Mouse (Mus musculus): Measurements from ENCODE around the gene Vat1l. TPM values are rescaled to one million over a fixed set of nuclear protein-coding genes. Genes with fewer than 3 reads are reported as not detected.

The Vat1l gene
- 1.2 and 1.4 TPM in 2 replicates for polyA plus RNA-seq (2012; rRNA removed)

DNA sequence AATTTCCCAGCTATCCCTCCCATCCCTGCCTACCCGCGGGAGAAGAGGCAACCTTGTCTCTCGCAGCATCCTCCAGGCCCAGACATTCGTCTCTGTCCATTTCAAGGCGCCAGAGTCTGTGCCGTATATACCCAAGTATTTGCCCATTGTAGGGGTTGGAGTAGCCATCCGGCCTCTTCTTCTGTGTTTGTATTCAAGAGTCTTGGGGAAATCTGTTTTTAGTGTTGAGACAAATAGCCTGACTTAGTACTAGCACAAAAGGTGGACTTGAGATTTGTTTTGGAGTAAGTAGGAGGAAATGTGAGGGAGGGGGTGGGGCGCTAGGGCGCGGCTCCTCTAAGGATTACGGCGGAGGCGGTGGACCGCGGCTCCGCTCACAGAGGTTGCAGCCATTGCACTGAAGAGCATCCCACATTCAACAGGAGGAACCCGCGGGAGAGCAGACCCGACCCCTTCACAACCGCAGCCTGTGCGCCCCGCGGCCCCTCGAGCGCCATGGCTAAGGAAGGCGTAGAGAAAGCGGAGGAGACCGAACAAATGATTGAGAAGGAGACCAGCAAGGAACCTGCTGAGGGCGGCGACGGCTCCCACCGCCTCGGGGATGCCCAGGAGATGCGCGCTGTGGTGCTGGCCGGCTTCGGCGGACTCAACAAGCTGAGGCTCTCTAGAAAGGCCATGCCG, at the start of gene Vat1l:
Vat1l (plus strand) TSS at position 392 of the 681 bp plus-strand sequence.
- DNase-seq (ENCODE audit: low spot score): no peak

DNA sequence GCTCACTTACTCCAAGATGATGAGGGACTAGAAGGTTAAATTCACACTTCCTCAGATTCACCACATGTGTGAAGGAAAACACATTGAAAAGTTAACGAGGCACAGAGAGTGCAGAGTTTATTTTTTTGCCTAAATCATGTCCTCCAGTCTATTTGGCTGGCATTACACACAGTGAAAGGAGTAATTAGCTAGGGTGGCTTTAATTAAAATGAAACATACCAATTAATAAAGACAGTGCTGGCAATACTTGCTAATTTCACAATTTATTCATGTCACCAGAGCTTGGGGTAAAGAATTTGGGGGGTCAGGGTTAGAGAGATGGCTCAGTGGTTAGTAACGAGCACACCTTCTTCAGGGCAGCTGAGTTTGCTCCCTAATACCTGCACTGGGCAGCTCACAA, 46.8 kb upstream of the Vat1l start:
- no peak for DNase-seq (ENCODE audit: low spot score)

DNA sequence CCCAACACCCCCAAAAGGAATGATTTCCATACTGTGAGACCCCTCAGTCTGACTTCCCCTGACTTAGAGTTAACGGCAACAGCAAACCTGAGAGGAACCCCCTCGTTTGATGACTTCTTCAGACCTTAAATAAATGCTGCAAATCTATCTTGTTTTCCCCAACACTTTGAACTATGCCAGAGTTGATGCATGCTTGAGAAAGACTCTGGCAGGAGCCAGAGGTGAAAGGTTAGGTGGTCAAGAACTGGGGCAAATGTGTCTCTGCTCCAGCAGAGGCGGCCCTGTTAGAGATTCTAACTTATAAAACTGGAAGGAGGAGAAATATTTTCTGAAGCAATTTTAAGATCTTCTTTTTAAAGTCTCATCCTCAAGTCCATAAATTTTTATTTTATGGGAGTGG, 45.7 kb upstream of the Vat1l start:
- no peak for DNase-seq (ENCODE audit: low spot score)

DNA sequence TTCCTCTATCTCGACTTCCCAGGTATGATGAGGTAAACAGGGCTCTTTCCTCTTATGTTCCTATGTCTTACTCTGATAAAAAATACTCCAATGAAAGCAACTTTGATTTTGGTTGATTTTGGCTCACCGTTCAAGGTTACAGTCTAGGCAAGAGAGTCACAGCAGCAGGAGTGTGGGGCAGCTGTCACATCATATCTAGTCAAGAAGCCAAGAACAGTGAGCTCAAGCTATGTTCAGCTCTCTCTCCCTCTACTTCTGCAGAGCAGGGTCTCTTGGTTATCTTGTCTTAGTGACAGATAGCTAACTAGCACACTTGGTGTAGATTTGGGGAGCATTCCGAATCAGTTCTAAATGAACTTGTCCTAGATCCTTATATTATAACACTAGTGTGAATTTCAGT, 41.5 kb upstream of the Vat1l start:
- DNase-seq (ENCODE audit: low spot score): no peak

DNA sequence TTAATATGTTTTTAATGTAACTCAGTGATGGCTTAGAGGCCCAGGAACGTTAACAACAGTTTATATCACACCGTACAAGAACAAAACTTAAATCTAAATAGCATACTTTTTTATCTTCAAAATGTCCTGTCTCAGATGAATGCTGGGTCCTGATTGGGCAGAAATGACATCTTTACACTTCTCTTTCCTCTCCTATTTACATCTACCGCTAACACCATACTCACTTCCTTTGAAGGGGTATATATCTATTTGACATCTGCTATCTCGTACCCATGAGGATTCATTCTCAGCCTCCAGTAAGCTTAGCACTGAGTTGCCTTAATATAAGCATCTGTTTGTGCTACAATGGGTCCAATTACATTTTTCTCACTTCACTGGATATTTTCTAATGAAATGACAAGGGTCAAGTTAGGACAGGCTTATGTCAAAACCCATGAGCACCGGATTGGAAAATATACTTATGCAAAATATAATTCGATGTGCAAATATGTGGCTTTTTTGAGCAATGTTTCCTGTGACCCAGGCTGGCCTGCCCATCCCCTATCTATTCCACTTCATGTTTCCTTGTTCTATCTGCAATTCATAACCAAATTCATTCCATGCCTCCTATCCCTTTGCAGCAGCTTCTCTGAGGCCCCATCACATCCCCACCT, 40.8 kb upstream of the Vat1l start:
- no peak for DNase-seq (ENCODE audit: low spot score)

DNA sequence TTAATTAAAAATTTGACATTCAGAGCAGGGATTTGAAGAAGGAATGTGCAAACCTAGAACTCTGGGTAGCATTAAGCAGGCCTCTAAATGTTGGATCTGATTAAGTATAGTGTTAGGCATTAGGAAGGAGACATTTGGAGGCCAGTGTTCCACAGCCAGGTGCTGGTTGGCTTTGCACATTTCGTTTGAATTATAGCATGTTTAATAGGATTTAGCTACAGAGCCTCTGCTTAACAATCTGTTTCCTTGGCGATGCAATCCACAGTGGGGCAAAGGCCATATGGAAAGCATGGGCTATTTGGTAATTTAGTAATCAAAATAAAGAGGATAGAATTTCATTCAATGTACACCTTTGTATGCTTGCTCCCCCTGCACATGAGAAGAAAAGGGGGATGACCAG, 39.7 kb upstream of the Vat1l start:
- DNase-seq (ENCODE audit: low spot score): no peak

DNA sequence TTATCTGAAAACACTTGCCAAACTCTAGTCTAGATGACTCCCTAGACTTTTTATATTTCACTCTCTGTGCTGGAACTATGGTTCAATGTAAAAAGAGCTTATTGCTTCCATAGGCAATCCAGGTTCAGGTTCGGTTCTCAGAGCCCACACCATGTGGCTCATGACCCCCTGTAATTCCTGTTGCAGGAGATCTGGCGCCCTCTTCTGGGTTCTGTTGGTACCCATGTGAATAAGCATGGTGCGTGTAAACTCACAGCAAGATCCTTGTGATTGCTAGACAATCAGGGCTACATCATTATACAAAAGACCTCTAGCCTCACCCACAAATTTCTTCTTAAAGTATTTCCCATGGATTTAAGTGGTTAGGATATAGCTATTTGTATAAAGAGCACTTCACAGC, 28.7 kb upstream of the Vat1l start:
- no peak for DNase-seq (ENCODE audit: low spot score)

DNA sequence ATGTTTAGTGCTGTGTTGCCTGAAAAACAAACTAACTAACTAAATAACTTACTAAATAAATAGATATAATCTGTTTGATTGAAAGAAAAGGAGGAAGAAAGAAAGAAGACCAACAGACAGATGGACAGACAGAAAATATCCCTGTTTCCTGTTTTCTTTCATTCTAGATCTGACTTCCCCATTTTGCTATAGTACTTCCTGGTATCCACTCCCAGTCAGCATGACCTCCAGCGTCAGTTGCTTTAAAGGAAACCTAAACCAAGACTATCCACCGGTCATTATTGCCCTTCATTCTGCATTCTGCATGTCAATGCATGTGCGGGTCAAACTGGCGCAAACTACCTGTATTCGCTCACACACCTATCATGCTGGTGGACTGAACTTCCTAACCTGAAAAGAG, 12.1 kb upstream of the Vat1l start:
- no peak for DNase-seq (ENCODE audit: low spot score)

DNA sequence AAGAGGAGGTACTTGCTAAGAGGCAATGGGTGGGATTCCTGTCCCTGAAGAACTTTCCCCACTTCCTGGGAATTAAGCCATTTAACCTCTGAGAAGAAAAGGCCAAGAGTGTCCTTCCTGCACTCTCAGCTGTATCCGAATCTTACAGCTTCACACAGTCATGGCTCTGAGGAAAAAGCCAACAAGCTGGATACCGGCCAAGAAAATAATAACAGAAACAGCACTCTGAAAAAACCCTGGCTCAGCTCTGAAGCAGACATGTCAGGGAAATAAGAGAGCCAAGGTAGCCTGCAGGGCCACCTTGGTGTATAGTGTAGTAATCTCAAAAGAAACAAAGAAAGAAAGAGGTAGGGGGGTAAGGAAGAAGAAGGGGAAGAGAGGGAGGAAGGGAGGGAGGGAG, 6.4 kb upstream of the Vat1l start:
- no peak for DNase-seq (ENCODE audit: low spot score)

DNA sequence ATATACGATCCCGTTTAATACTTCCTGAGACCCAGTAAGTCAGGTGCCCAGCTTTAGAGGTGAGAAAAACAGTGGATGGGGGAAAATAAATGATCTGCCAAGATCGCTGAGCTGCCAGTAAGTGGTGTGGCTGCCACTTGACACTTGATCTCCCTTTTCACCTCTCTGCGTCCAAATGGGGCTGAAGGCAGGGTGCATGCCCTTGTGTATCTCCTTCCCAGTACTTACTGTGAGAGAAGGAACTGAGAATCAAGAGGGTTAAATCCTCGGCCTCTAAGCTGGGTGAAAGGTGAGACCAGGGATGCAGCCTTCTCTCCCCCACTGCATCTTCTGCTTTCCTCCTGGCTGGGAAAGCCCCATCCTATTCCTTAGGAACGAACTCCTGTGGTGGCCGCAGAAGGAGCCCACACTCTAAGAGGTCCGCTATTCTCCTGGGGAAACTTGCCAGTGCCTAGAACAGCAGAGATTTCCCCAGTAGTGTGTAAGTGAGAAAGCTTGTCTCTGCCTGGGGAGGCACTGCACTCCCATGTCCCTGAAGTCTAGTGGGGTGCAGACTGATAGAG, 1.1 kb downstream of the Vat1l start:
- DNase-seq (ENCODE audit: low spot score): no peak

DNA sequence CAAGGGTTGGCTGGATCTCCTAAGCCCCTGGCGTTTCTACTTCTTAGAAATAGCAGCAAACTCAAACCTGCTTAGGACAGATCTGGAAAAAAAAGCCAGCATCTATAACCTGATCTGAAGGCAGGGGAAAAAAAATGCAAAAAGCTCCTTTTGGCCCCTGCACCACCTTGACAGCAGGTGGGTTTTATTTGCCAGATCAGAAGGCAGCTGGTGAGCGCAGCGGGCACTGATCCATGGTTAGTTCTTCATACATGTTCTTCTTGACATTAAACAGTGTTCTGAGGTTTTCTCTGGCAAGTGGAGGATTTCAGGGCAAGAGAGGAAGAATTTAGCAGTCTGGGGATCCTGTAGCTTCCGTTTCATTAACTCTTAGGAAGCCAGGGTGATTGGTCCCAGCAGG, 1.6 kb downstream of the Vat1l start:
- no peak for DNase-seq (ENCODE audit: low spot score)

DNA sequence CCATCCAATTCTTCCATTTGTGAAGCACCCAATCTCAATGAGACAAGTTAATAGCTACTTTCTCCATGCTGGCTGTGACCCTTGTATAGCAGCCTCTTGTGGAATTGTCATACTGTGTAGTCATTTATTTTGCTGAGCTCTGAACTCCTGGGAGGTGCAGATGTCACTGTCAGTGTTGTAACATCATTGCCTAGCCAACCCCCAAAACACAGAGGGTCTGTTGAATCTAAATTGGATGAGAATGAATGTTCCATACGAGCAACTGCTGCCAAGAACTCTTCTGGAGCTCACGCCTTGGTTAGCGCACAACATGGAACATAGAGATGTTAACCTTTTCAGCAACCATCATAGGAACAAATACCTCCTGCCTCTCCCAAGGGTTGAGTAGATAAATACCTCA, 15.4 kb downstream of the Vat1l start:
- no peak for DNase-seq (ENCODE audit: low spot score)

DNA sequence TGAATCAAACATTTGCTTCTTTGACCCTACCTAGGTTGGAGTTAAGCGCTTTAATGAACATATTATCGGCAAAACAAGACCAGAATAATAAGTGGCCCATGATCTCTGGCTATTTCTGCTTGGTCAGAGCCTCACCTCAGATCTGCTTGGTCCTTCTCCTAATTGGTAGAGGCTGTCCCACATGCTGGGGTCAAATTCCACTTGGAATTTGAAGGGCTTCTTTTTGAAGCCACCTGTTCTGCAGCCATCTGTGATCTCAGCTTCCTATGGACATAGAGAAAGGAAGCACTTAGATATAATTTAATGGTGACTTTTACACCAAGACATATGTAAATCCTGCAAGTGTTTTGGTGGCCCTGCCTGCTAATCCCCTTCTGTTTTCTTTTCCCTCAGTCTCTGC, 16.6 kb downstream of the Vat1l start:
- DNase-seq (ENCODE audit: low spot score): no peak

DNA sequence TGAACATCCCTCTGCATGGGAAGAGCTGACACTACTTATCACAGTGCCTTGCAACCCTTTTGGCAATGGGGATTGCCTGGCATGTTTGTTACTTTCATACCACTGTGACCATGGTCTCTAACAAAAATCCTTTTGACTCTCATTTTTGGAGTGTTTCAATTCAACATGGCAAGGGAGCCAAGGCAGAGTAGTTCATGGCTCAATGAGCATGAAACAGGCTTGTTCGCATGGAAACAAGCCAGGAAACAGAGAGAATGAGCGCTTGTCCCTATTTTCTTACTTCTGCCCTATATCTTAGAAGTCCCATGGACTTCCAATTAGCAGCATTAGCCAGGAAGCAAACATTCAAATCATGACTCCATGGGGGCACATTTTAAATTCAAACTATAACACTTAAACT, 18.6 kb downstream of the Vat1l start:
- DNase-seq (ENCODE audit: low spot score): no peak

DNA sequence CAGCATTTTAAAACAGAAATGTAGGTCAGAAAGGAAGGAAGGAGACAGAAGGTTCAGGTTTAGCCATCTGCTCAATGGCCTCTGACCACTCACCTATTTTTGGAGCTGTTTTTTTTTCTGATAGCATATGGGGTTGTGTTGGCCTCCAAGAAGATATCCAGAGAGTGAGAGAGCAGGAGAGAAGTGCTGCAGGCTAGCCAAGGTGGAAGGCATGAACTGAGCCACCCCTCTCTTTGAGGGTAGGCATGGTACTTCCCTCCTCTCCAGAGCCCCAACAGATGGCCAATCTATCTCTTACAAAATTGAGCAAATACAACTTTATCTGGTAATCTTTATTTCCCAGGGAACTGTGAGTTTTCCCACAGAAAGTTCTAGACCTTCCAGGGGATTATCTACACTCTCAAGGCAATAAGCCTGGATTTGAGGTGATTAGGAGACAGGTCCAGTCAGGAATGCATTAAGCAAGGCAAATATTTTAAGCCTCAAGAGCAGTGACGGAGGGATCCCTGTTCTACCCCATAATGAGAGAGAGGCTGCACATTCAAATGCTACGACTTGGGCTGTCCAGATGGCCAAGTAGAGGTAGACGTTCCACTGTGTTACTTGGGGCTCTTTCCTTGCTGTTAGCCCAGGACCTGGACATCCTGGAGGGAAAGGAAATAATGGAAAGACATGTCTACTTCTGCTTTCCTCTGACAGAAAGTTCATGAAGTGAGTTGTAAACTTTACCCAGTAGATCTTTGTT, 46.1 kb downstream of the Vat1l start:
- DNase-seq (ENCODE audit: low spot score): no peak

DNA sequence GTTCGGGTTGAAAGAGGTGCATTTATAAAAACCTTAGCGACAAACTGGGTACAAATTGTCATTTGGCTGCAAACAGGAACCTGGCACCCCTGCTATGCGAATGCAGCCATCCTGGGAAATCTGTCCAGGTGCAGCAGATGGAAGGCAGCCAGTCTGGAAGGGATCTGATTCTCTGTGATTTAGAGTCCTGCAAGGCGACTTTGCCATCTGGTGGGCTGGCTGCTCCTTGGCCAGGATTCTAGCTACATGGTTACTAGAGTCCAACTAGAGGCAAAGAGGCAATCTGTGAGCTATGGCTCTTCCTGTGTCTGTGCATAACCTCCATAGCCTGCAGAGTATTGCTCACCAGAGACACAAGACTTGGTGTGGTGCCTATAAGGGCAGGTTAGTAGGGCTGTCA, 53.3 kb downstream of the Vat1l start:
- no peak for DNase-seq (ENCODE audit: low spot score)

DNA sequence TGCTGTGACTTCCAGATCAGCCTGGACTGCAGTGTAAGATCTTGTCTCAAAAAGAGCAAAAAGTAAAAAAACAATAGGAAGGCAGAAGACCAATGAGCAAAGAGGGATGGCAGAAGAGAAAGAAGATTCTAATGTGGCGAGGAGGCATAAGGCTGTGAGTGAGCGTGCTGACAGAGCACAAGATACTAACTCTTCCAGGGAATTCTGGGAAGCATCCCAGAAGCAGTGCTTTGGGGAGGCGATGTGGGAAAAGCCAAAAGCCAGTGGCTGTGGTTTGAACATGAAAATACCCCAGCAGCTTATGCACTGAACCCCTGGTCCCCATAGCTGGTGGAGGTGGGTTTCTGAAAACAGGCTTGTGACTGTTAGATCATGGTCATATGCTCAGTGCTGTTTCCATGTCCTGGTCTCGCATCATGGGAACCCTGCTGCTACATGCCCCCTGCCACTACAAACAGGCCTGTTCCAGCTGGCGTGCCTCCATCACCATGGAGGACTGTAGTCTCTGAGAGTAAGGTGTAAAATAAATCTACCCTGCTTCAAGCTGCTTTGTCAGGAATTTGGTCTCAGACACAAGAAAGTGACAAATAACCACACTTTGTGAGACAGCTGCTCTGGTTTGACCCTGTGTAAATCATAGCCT, 54.4 kb downstream of the Vat1l start:
- no peak for DNase-seq (ENCODE audit: low spot score)

DNA sequence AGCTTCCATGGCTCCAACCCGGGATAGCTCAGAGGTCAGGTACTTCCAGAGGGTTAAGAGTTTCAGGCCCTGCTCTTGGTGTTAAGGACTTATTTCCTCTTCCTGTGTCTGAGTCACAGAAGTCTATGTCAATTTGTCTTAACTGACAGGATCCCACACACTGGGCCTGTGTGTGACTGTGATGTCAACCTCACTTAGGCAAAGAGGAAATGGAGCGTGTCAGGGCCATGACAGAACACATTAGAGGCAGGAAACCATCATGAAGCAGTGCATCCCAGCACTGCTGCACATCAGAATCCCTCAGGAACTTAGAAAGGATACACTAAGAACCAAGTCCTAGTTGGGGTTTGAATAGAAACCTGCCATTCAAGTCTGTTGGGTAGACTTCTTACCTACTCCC, 56.9 kb downstream of the Vat1l start:
- DNase-seq (ENCODE audit: low spot score): no peak

DNA sequence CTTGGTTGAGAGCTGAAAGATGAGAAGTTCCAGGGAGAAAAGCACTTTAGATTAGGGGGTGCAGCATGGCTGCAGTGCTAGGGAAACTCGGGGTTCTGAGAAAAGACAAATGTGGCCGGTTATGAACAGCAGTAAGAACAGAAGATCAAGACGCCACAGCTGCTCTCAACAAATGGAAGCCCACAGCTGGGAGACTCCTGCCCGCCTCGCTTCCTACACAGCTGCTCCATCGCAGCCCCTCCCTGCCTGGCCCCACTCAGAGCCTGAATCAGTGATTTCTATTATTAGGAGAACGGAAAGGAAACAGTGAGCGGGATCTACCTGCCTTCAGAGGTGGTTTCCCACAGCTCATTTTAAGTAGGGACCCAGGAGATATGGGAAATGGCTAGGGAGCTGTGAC, 69.1 kb downstream of the Vat1l start:
- DNase-seq (ENCODE audit: low spot score): no peak

DNA sequence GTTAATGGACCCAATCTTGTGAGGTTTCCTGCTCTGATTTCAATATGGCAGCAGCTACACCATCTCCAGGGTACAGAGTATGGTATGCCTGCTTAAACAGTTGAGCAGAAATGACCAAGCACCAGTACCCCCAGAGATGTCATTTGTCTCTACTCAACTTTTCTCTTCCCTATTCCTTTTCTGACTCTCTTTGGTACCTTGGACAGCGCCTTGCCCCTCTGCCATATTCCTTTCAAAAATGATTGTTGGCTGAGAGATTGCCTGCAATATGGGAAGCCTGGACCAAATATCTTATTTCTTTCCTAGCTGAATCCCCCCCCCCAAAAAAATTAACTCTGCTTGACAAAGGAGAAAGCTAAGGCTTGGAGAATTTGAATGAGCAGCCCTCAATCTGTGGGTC, 75.7 kb downstream of the Vat1l start:
- no peak for DNase-seq (ENCODE audit: low spot score)

DNA sequence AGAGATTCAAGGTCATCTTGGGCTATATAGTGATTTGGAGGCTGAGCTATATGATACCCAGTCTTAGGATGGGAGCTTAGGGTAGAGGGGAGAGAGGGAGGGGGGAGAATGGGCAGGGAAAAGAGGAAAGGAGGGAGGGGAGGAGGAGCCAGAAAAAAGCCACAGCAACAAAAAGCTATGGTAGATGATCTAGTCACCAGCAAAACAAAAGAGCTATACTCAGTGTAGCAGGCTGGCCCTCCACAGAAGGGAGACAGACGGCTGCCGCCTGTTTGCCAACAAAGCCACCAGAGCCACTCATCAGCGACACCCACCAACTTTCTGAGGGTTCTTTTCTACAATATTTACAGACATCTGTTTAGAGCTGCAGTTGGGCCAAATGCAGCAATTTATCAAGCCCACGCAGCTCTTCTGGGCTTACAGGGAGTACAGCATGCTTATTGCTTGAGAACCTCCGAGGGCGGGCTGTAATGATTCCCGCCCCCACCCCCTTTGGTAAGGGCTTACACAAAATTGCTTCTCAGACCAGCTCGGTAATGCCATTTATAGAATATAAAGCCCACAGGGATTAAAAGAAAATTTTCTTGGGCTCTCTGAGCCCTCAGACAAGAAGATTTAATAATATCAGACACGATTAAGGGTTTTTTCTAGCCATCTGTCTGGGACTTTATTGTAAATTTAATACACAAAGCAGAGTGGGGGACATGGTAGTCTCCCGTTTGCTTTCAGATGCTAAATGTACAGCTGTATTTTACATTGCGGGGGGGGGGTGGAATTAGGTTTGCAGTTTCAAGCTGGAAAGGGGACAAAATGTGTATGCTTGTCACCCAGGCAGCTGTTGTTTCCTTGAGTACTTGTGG, 89.7 kb downstream of the Vat1l start:
- DNase-seq (ENCODE audit: low spot score): no peak

DNA sequence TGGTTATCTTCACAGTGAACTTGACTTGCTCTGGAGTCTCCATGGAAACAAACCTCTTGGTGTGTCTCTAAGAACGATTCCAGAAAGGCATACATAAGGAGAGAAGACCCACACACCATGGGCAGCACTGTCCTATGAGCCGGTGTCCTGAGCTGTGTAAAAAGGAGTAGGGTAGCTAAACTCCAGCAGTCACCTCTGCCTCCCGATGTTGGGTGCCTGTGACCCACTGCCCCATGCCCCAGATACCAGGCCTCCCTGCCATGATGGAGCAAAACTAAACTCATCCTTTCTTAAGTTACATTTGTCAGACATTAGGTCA, 90.3 kb downstream of the Vat1l start:
- DNase-seq (ENCODE audit: low spot score): no peak
